8 mouse cellular contexts compared by ENCODE assay signal in the genomic region with DNA sequence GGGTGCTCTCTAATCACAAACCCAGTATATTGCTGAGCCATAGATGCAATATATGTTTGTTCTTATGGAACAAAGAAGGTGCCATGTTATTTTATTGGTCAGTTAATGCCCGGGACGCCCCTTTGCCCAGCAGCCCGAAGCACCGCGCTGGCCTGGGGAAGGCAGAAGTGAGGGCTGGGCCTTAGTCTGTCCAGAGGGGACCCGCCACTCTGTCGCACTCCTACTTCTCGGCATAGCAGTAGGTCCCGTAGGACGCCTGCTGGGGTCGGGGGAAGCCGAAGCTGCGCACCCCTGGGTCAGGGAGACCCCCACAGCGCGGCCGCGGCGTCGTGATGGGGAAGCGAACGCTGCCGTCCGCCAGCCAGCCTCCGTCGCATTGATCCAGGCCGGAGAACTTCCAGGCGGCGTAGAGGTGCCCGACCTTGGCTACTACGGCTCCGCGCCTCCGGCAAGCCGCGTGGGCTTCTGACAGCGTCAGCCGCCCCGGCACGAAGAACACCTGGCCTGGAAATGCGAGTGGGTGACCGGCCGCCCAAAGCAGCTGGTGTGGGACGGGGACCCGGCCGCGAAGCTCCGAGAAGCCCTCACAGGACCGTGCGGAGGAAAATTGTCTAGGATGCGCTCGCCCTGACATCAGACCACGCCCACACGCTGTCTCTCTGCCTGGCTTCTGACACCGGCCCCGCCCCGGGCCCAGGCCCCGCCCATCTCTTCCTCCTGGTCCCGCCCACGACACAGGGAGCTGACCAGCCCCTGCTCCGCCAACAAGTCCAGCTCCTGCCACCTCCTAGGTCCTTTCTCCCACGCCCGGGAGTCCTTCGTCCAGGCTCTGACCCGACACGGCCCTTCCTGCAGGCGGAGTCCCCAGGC. TPM values are rescaled to one million over a fixed set of nuclear protein-coding genes. Genes with fewer than 3 reads are reported as not detected.
DNase-seq lines count a peak whose midpoint lies in the region; ATAC-seq lines count a peak whose summit lies in the region.

No protein-coding gene starts in this region.

- 1% methylated on average over 57 of the region's 66 CpGs for WGBS in hindbrain, embryonic 14.5 days

- peak; percentile 64 for DNase-seq in T-cell, adult 2 months (ENCODE audit: low spot score)
- peak; percentile 92 to 96 for DNase-seq in cerebellum, postnatal 25 days
- DNase-seq in gastrocnemius, adult 18-20 months (ENCODE audit: low spot score) = peak; percentile 90
- peak; percentile 69 for DNase-seq in hindbrain, embryonic 14.5 days (ENCODE audit: low spot score)
- peak; percentile 34 to 66 for DNase-seq in layer of hippocampus, postnatal 25 days (ENCODE audit: extremely low spot score in 1 of 2, low spot score in 1 of 2)
- DNase-seq in lung, postnatal 10 days = peak; percentile 96
- peak; percentile 92 for DNase-seq in ovary, postnatal 36 days (ENCODE audit: low spot score)
- peak; percentile 28 to 51 for DNase-seq in thymus, postnatal 10 days (ENCODE audit: low spot score in 2 of 2)

- ATAC-seq in hindbrain, embryonic 14.5 days (ENCODE audit: low FRiP score) = peak; percentile 89

- H3K4me2 ChIP-seq in hindbrain, embryonic 14.5 days (replicated peaks) = peak overlapping the region; percentile 96

- peaks cover 68% of the 10 kb centered on the region for H3K27me3 ChIP-seq in hindbrain, embryonic 14.5 days (ENCODE audit: control insufficient read depth, insufficient read depth, low read length)

- no peaks in the 10 kb centered on the region for H3K36me3 ChIP-seq in hindbrain, embryonic 14.5 days (replicated peaks; ENCODE audit: control insufficient read depth, insufficient read depth)

- peak overlapping the region; percentile 56 for H3K4me3 ChIP-seq in hindbrain, embryonic 14.5 days (replicated peaks; ENCODE audit: low read length)

- peaks cover 18% of the 10 kb centered on the region for H3K4me1 ChIP-seq in hindbrain, embryonic 14.5 days (replicated peaks; ENCODE audit: control insufficient read depth, insufficient read depth, low read length)

- H3K9me3 ChIP-seq in hindbrain, embryonic 14.5 days (ENCODE audit: control insufficient read depth, low read length) = no peaks in the 10 kb centered on the region

- peak overlapping the region; percentile 52 for H3K9ac ChIP-seq in hindbrain, embryonic 14.5 days

- H3K27ac ChIP-seq in hindbrain, embryonic 14.5 days = no peak overlapping the region

RNA-seq across cellular contexts. Expression of a gene that starts 4.8 kb away (rescaled TPM):
- not detected for total RNA-seq in gastrocnemius, adult 18-20 months (2021)
- 0.41 and 0.67 TPM in 2 replicates for polyA plus RNA-seq in hindbrain, embryonic 14.5 days (2014; fragmentation: Nextera tagmentation; extraction: Ambion mirVana)
- 10 to 100 TPM in 1 of 2 experiments, 1 to 10 TPM in 1; 7.3 to 12.0 TPM for total RNA-seq in layer of hippocampus, postnatal 25 days (2021)

RNA-seq across cellular contexts. Expression of a gene that starts 20.4 kb away (rescaled TPM):
- total RNA-seq in gastrocnemius, adult 18-20 months (2021) = 10 to 100 TPM; 20.3 to 20.4 TPM
- polyA plus RNA-seq in hindbrain, embryonic 14.5 days (2014; fragmentation: Nextera tagmentation; extraction: Ambion mirVana) = 29.8 and 30.4 TPM in 2 replicates
- total RNA-seq in layer of hippocampus, postnatal 25 days (2021) = 10 to 100 TPM; 14.9 to 15.7 TPM

RNA-seq across cellular contexts. Expression of a gene that starts 22.5 kb away (rescaled TPM):
- not detected for total RNA-seq in gastrocnemius, adult 18-20 months (2021)
- 89.1 and 99.3 TPM in 2 replicates for polyA plus RNA-seq in hindbrain, embryonic 14.5 days (2014; fragmentation: Nextera tagmentation; extraction: Ambion mirVana)
- 100 to 1,000 TPM; 329 to 388 TPM for total RNA-seq in layer of hippocampus, postnatal 25 days (2021)

RNA-seq across cellular contexts. Expression of a gene that starts 35.7 kb away (rescaled TPM):
- total RNA-seq in gastrocnemius, adult 18-20 months (2021) = 10 to 100 TPM; 49.1 to 52.6 TPM
- 152 and 167 TPM in 2 replicates for polyA plus RNA-seq in hindbrain, embryonic 14.5 days (2014; fragmentation: Nextera tagmentation; extraction: Ambion mirVana)
- total RNA-seq in layer of hippocampus, postnatal 25 days (2021) = 10 to 100 TPM; 80.8 to 84.2 TPM

RNA-seq across cellular contexts. Expression of a gene that starts 51.7 kb away (rescaled TPM):
- 10 to 100 TPM; 10.8 to 24.9 TPM for total RNA-seq in gastrocnemius, adult 18-20 months (2021)
- polyA plus RNA-seq in hindbrain, embryonic 14.5 days (2014; fragmentation: Nextera tagmentation; extraction: Ambion mirVana) = 20.5 and 20.7 TPM in 2 replicates
- 1 to 10 TPM; 4.6 to 5.5 TPM for total RNA-seq in layer of hippocampus, postnatal 25 days (2021)

Comparison
In these comparisons a context has a peak if more than half of its experiments do, and no peak if none do; other contexts are left out.
1. DNase-seq: peak in every context shown above with its lines; median percentile 96 in lung, postnatal 10 days; 94 in cerebellum, postnatal 25 days; 92 in ovary, postnatal 36 days; 90 in gastrocnemius, adult 18-20 months; 69 in hindbrain, embryonic 14.5 days; 64 in T-cell, adult 2 months; 50 in layer of hippocampus, postnatal 25 days; 40 in thymus, postnatal 10 days.
2. RNA of a gene that starts 4.8 kb away (total RNA-seq): 7.3 to 12.0 TPM in layer of hippocampus, postnatal 25 days; not detected in gastrocnemius, adult 18-20 months; every median in the first group is over 4 times any median in the second.
3. RNA of a gene that starts 22.5 kb away (total RNA-seq): 329 to 388 TPM in layer of hippocampus, postnatal 25 days; not detected in gastrocnemius, adult 18-20 months; every median in the first group is over 100 times any median in the second.